9 mouse cellular contexts compared by ENCODE assay signal in genomic region chr17:58587946-58588345, GRCm38 (mm10).
DNase-seq lines count a peak whose midpoint lies in the region; ATAC-seq lines count a peak whose summit lies in the region.
"Had no signal": no experiment of that assay in that cellular context is flagged by ENCODE, and none has a peak within 500 bp of the region (broad histone marks: within the 10 kb centered on the region; RNA-seq: fewer than 3 reads in every experiment).

No protein-coding gene starts in this region.

- intact Hi-C loops in heart, postnatal 25 days (cut with DNase I), result loop anchor here (5.0 kb wide), 2 partner anchors 234 to 324 kb away; no protein-coding TSS in a partner anchor

- H3K27me3 ChIP-seq in hindbrain, embryonic 11.5 days (ENCODE audit: control insufficient read depth, insufficient read depth, low read length), result no peaks in the 10 kb centered on the region
- H3K27me3 ChIP-seq in hindbrain, embryonic 13.5 days, result no peaks in the 10 kb centered on the region
- H3K27me3 ChIP-seq: hindbrain, embryonic 15.5 days had no signal

- no peak overlapping the region for H3K9ac ChIP-seq in hindbrain, embryonic 11.5 days (ENCODE audit: low read depth, low read length)
- no peak overlapping the region for H3K9ac ChIP-seq in hindbrain, embryonic 13.5 days
- H3K9ac ChIP-seq: hindbrain, embryonic 15.5 days had no signal

- H3K27ac ChIP-seq in hindbrain, embryonic 11.5 days (ENCODE audit: low read depth, low read length), result no peak overlapping the region
- H3K27ac ChIP-seq in hindbrain, embryonic 13.5 days, result no peak overlapping the region
- H3K27ac ChIP-seq: hindbrain, embryonic 15.5 days had no signal

- DNase-seq in hindbrain, embryonic 11.5 days (ENCODE audit: low spot score), result peak; percentile 59
- peak; percentile 2 for DNase-seq in urinary bladder, postnatal 25 days (ENCODE audit: low spot score)
- no peak for DNase-seq in urinary bladder, postnatal 14 days (ENCODE audit: low spot score)
- DNase-seq in forelimb bud, embryonic 11.5 days (ENCODE audit: low read depth, low spot score), result peak; percentile 27
- DNase-seq in thymus, postnatal 10 days (ENCODE audit: low spot score in 2 of 2), result no peak
- no peak for DNase-seq in right cerebral cortex, postnatal 10 days (ENCODE audit: low spot score in 2 of 2)
- no peak for DNase-seq in heart, postnatal 25 days (ENCODE audit: low spot score)

- H3K4me1 ChIP-seq in hindbrain, embryonic 11.5 days (replicated peaks; ENCODE audit: control insufficient read depth, insufficient read depth, low read length), result no peaks in the 10 kb centered on the region
- no peaks in the 10 kb centered on the region for H3K4me1 ChIP-seq in hindbrain, embryonic 13.5 days (replicated peaks)
- H3K4me1 ChIP-seq: hindbrain, embryonic 15.5 days had no signal

- H3K9me3 ChIP-seq in hindbrain, embryonic 11.5 days (ENCODE audit: control insufficient read depth, low read length), result no peaks in the 10 kb centered on the region
- H3K9me3 ChIP-seq in hindbrain, embryonic 13.5 days, result no peaks in the 10 kb centered on the region
- H3K9me3 ChIP-seq: hindbrain, embryonic 15.5 days had no signal

- ATAC-seq in hindbrain, embryonic 11.5 days (ENCODE audit: low FRiP score), result peak; percentile 57
- ATAC-seq in hindbrain, embryonic 13.5 days (ENCODE audit: low FRiP score), result no peak; the same call in 1 of the 2 replicates

- WGBS in hindbrain, embryonic 11.5 days, result 66% methylated on average over 2 of the region's 2 CpGs
- 70% methylated on average over 2 of the region's 2 CpGs for WGBS in hindbrain, embryonic 13.5 days

- H3K4me3 ChIP-seq in hindbrain, embryonic 11.5 days (ENCODE audit: low read depth, low read length), result no peak overlapping the region
- H3K4me3 ChIP-seq in hindbrain, embryonic 13.5 days, result no peak overlapping the region
- H3K4me3 ChIP-seq: hindbrain, embryonic 15.5 days had no signal

- H3K4me2 ChIP-seq in hindbrain, embryonic 11.5 days (replicated peaks; ENCODE audit: low read depth, low read length), result no peak overlapping the region
- no peak overlapping the region for H3K4me2 ChIP-seq in hindbrain, embryonic 13.5 days
- H3K4me2 ChIP-seq: hindbrain, embryonic 15.5 days had no signal

- H3K36me3 ChIP-seq in hindbrain, embryonic 11.5 days (ENCODE audit: control insufficient read depth, insufficient read depth, low read length), result no peaks in the 10 kb centered on the region
- no peaks in the 10 kb centered on the region for H3K36me3 ChIP-seq in hindbrain, embryonic 13.5 days
- H3K36me3 ChIP-seq: hindbrain, embryonic 15.5 days had no signal

Comparison
In these comparisons a context has a peak if more than half of its experiments do, and no peak if none do; other contexts are left out.
1. DNase-seq: peak in hindbrain, embryonic 11.5 days (single experiment), urinary bladder, postnatal 25 days (single experiment) and forelimb bud, embryonic 11.5 days (single experiment); none in urinary bladder, postnatal 14 days (single experiment), thymus, postnatal 10 days (0 of 2), right cerebral cortex, postnatal 10 days (0 of 2) and heart, postnatal 25 days (single experiment).